Mouse (Mus musculus): Measurements from ENCODE around the gene Odf3l2. TPM values are rescaled to one million over a fixed set of nuclear protein-coding genes. Genes with fewer than 3 reads are reported as not detected.

Odf3l2 gene
- total RNA-seq, 2 experiments from 2014 or later: not detected

- DNase-seq (ENCODE audit: low spot score in 2 of 2): peak in 1 of 2 experiments; percentile 31
Measured at GRCm38 (mm10) chr10:79633006-79633777, 12.3 kb downstream of the Odf3l2 start.

- DNase-seq (ENCODE audit: low spot score in 2 of 2): no peak
Measured at GRCm38 (mm10) chr10:79631432-79631831, 14.1 kb downstream of the Odf3l2 start.

DNA sequence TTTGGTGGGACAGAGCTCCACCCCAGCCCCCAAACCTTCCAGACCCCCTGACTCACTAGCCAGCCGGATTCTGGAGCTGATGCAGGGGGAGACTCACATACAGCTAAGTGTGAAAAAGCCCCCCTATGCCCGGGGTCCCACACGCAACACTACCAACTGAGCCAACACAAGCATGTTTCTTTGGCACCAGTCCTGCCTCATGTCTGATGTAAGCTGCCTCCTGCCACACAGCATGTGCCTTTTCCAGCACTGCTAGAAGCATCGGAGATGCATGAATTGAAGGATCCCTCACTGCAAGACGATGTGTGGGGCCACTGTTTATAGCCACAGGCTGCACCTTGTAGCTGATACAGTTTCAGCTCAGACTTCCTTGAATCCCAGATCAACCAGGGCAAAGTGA is 17.2 kb downstream of the Odf3l2 start:
- no peak for DNase-seq (ENCODE audit: low spot score in 2 of 2)

DNA sequence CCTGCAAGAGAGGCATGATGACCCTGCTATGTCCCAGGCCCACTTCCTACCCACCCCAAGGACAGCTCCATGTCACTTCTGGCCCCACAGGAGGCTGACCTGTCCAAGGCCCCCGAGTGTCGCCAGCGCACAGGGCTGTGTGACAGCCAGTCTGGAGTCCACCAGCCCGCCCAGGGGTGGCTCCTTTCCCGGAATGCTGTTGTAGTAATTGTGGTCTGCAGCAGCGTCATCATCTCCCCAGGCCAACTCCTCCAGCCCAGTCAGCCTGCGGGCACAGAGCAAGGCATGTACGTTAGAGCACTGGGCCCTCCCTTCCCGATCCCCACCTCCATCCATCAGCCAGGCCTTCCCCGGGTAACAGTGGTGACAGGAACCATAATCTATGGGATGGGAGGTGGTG is 19.4 kb downstream of the Odf3l2 start:
- no peak for DNase-seq (ENCODE audit: low spot score in 2 of 2)

- DNase-seq (ENCODE audit: low spot score in 2 of 2): no peak
Measured at GRCm38 (mm10) chr10:79625398-79625797, 20.1 kb downstream of the Odf3l2 start.

DNA sequence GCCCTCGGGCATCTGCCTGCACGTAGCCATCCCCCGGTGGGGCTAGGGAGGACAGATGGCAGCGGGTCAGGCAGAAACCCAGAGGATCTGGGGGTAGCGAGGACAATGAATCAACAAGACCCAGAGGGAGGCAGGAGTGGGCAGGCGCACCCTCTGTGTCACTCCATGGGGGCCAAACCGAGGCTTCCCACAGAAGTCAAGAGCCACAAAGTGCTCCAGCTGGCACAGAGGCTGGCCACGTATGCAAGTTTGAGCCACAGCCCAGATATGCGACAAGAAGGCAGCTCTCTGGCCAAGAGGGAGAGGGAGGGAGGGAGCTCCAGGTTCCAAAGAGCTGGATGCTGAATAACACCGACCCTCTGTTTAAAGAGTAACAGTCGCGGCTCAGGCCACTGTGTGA is 21.6 kb downstream of the Odf3l2 start:
- no peak for DNase-seq (ENCODE audit: low spot score in 2 of 2)

- DNase-seq (ENCODE audit: low spot score in 2 of 2): no peak
Measured at GRCm38 (mm10) chr10:79616376-79616775, 29.2 kb downstream of the Odf3l2 start.

DNA sequence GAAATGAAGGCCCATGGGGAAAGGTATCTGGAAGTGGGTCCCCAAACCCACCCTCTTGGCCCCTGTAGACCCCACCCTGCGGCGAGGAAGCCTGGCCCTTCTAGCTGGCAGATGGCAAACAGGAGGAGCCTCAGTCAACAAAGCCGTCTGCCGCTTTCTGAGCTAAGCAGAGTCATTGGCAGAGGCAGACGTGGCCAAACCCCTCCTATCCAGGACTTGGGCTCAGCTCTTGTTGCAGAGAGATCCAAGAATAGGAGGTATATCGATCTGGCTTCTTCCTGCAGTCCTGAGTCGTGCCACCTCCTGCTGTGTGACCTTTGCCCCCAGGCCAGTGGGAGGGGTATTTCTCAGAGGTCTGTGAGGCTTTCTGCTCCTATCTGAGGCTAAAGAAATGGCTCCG is 29.7 kb downstream of the Odf3l2 start:
- DNase-seq (ENCODE audit: low spot score in 2 of 2): no peak

DNA sequence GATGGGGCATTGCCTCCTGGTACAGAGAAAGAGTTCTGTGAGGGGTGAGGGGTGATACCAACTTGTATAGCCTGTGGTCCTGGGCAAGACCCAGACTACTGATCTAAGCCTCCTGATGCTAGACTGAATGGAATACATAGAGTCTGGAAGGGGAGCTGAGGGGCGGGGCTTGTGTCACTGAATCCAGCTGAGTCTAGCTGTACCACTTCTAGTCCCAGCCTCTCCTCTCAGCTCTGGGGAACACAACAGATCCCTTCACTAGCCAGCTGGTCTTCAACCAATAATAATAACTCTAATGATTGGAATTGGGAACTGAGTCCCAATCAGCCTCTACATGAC is 31.3 kb downstream of the Odf3l2 start:
- DNase-seq (ENCODE audit: low spot score in 2 of 2): no peak

DNA sequence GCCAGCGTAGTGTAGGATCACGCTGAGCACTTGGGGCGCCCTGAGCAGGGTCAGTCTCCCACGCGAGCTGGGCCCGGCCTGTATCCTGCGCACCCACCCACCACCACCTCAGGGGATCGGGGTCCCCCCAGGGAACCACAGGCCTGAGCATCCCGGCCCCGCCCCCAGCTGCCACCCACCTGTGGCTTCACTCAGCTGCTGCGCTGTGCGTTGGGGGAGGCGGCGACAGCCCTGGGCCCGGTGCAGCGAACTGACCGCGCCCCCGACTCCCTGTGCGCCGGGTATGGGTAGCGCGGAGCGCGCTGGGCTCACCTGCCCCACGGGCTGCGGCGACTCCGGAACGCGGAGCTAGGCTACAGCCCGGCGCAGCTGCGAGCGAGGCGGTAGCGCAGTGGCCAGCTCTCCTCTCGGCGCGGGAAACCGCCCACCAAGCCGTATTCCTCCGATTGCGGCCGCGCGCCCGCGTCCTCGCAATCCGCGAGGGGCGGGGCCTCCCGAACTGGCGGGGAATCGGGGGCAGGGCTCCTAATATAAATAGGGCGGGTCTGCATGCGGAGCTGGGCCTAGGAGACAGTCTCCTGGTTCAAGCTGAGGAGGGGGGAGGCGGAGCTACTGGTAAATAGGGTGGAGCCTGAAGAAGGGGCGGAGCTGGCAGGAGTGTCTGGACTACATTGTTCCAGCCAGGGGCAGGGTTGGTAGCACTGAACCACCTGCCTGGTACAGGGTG is 31.8 kb downstream of the Odf3l2 start, which contains the start of gene C2cd4c:
C2cd4c (minus strand) TSS at position 448 of the 727 bp plus-strand sequence.
- DNase-seq (ENCODE audit: low spot score in 2 of 2): peak in 1 of 2 experiments; percentile 28

DNA sequence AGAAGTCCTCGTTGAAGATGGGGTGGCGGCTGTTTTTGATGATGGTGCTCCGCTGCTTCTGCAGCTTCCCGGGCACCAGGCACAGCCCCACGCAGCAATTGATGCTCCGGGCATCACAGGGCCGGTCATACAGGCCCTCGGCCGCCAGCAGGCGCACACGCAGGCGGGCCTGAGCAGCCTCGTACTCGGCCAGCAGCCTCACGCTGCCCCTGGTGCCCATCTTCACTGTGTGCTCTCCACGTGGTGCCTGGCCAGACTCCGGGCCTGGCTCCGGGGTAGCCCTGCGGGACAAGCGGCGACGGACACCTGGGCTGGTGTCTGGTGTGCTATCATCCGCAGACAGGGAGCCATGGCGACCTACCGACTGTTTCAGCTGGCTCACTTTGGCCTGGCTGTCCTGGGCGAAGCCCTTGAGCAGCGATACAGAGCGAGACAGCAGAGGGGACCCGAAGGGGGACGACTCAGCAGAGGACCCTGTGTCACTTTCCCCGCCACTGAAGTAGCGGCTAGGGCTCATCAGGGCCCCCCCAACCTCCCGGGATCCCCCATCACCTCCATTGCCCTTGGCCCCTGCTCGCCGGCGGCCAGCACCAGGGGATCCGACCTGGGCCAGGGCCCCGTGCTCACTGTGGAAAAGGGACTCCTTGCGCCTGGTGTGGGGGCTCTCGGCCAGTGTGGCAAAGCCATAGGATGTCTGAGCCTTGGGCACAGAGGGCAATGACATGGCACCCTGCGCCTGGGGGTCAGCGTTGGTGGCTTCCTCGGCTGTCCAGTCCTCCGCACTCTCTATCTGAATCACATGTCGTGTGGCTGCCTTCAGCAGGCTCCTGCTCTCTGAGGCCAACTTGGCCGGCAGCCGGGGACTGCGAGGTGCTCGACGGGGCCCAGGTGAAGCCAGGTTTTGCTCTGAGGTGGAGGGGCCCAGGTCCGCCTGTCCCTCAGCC is 33.1 kb downstream of the Odf3l2 start:
- DNase-seq (ENCODE audit: low spot score in 2 of 2): no peak

DNA sequence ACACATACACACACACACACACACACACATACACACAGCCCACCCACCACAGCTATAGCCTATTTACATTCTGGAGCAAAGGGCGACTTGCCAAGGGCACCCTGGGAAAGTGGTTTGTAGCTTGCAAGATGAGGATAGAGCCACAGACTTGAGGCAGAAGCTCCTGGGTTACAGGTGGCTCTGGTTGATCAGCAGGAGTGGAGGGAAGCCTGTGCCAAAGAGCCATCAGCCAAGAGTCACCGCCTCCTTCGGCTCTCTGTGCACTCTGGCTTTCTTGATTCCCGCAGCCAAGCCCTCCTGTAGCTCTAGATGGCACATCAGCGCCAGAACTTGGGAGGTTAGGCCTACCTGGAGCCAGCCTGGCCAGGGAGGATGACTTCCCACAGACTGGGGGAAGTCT is 34.2 kb downstream of the Odf3l2 start:
- no peak for DNase-seq (ENCODE audit: low spot score in 2 of 2)

GRCm38 (mm10) chr10:79609276-79609675 is 36.3 kb downstream of the Odf3l2 start:
- no peak for DNase-seq (ENCODE audit: low spot score in 2 of 2)

GRCm38 (mm10) chr10:79607892-79608291 is 37.6 kb downstream of the Odf3l2 start:
- no peak for DNase-seq (ENCODE audit: low spot score in 2 of 2)

- no peak for DNase-seq (ENCODE audit: low spot score in 2 of 2)
Measured at GRCm38 (mm10) chr10:79606537-79606936, 39.0 kb downstream of the Odf3l2 start.

GRCm38 (mm10) chr10:79597936-79598230 is 47.7 kb downstream of the Odf3l2 start:
- DNase-seq (ENCODE audit: low spot score in 2 of 2): no peak

GRCm38 (mm10) chr10:79597051-79597935 is 48.2 kb downstream of the Odf3l2 start:
- no peak for DNase-seq (ENCODE audit: low spot score in 2 of 2)

- DNase-seq (ENCODE audit: low spot score in 2 of 2): no peak
Measured at GRCm38 (mm10) chr10:79595590-79595929, 50.0 kb downstream of the Odf3l2 start.

DNA sequence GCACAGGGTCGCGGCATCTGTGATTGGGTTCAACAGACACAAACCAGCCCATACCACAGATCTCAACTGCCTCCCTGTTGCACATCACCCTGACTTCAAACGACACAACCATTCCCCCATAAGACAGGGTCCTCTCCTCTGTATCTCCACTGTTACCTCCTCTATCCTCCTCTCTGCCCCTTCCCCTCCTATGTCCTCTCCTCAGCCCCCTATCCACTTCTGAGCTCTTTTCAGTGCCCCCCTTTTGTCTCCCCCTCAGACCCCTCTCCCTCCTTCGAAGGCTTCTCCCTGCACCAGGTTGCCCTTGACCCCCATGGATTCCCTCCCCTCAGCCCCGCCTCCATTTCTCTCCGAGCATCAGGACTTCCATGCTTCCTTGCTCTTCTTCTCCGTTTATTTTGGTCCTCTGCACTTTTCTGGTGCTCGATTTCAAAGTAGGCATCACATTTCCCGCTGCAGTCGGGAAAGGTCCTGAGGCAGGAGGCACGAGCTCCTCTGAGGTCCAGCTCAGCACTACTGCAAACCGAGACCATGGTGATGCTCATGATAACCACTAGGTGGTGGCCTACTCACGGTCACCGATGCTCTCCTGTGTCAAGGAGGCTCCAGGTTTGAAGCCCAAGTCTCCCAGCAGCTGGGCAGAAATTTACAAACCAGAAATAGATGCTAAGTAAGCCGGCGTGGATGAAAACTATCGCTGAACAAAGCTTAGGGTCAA is 50.5 kb downstream of the Odf3l2 start:
- DNase-seq (ENCODE audit: low spot score in 2 of 2): peak in 1 of 2 experiments; percentile 48

DNA sequence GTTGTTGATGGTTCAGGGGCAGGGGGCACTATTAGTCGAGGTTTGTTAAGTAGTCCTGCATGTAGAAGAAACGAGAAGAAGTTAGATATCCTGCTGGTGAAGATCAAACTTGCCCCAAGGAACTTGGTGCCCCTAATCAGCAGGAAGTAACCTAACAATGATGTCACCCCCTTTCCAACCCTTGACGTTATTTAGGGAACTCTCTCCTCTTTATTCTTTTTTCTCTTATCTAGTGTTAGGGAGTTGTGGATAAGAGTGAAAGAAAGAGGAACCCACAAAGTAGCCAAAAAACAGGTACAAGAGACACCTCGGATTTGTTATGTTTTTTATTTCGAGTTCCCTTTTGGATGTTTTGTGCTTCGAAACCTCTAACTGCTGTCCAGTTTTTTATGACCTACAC is 51.4 kb downstream of the Odf3l2 start:
- no peak for DNase-seq (ENCODE audit: low spot score in 2 of 2)

All from adrenal gland, adult 18-20 months (tissue).